Mouse (Mus musculus) frontal cortex, adult (tissue): ENCODE measurements at regions not wholly inside any gene's neighbourhood (a gene's known extent, or its start where the extent isn't known, plus 50 kb on each side); places are given as distances from the start of the nearest gene placed in this dataset.

Experiments
- ATAC-seq: cut with Nextera tagmentation; 2 replicates; pipeline ENCODE4 v1.9.2; 2017; ENCODE audit warnings: mild to moderate bottlenecking, moderate library complexity, mixed read lengths; ENCODE audit not compliant: low TSS enrichment

- no peak for ATAC-seq
Observed at GRCm38 (mm10) chr8:103430874-103431492, 645.5 kb upstream of the Cdh11 start.

GRCm38 (mm10) chr8:103433532-103434105 lies 648.2 kb upstream of the Cdh11 start:
- ATAC-seq: no peak

- ATAC-seq: peak; percentile 75
Observed at GRCm38 (mm10) chr8:103438995-103439717, 653.7 kb upstream of the Cdh11 start.

DNA sequence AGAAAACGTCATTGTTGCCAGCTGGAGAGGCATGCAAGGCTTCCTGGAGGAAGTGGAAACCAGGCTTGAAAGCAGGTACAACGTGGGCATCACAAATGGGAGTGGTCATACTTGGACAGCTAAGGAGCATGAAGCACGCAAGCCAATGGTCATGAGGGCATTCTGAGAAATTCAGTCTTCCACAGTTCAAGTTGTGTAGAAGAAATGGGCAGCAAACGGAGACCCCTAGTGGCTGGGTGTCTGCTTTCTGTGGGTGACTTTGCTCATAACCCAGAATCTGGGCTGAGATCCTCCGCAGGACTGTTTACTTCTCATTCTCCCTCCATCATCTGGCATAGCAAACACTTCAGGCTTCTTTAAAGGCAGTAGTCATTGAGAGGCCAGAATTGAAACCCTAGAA lies 655.7 kb upstream of the Cdh11 start:
- ATAC-seq: peak; percentile 40; the same call in 1 of the 2 replicates

GRCm38 (mm10) chr8:103442420-103443125 lies 657.1 kb upstream of the Cdh11 start:
- ATAC-seq: no peak

DNA sequence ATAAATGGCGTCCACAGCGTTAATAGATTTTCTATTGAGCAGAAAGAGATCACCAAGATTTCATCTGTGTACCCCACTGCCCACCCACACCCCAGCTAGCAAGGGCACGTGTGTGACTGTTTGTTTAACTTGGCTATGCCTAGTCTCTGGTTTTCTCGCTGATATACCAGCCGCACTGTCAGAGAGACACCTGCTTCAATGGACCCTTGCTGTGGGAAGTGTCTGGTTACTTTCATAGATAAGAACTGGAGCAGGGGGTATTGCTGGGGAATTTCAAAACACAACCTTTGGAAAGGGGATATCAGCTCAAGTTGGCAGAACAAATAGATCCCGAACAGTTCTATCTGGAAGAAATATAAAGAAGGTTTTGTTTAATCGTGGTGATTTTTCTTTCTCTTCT lies 656.8 kb upstream of the Cdh5 start:
- no peak for ATAC-seq

DNA sequence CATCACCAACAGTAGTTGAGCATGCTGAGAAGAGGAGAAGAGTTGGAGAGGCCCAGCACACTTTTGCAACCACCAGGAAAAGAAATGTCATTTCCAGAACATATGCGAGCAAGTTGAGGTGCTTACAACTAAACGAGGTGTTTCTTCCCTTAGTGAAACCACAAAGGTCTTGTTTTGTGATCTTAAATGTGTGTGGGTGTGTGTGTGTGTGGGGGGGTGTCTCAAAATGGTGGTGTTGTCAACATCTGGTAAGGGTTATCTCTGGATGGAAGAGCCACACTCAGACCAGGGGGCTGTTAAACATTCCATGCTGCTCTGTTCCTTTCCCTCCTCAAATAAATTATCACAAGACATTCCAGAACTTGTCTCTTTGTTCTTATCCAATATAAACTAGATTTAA lies 656.0 kb upstream of the Cdh5 start:
- no peak for ATAC-seq

GRCm38 (mm10) chr8:103447916-103448315 lies 653.5 kb upstream of the Cdh5 start:
- ATAC-seq: no peak

DNA sequence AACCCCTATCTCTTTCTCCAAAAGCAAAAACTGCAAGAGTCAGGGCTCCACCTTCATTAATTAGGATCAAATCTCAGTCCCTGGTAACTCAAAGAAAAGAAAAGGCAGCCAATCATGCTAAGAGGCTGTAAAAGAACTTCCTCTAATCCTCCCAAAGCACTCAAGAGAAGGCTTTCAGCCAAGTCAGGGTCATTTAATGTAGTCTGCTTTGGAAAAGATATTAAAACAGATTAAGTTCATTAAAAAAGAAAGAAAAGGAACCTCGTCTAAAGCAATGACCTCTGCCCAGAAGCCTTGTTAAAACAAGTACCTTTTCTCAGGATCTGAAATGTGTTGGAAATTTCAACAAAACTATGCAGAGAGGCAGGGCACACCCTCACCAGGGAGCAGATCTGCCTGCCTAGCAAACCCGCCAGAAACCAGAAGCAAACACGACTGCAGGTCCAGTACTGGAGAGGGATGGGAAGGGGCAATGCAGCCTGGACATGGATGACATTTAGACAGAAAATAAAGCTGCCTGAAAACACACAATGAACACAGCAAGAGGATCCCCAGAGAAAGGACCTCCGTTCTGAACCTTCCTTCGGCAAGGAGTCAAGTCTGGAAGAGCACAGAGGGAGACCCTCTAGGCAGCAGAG lies 649.9 kb upstream of the Cdh5 start:
- ATAC-seq: no peak

DNA sequence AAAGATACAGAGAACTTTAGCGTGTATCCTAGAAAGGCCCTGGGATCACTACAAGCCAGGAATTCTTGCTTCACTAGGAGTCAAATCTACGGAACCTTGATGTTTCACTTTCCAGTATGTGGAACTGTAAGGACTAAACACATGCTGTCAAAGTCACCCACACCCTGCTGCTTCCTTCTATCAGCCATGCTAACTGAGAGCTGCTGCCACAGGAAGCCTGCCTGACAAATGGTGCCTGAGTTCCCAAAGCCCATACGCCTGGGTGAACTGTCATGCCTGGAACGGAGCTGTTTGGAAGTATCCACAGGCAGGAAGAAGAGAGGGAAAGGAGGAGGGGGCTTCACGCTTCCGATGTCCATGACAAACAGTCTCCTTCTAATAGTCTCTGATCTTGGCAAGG lies 644.2 kb upstream of the Cdh5 start:
- ATAC-seq: peak; percentile 34; the same call in 1 of the 2 replicates

- ATAC-seq: no peak
Observed at GRCm38 (mm10) chr8:103463557-103463956, 637.9 kb upstream of the Cdh5 start.

DNA sequence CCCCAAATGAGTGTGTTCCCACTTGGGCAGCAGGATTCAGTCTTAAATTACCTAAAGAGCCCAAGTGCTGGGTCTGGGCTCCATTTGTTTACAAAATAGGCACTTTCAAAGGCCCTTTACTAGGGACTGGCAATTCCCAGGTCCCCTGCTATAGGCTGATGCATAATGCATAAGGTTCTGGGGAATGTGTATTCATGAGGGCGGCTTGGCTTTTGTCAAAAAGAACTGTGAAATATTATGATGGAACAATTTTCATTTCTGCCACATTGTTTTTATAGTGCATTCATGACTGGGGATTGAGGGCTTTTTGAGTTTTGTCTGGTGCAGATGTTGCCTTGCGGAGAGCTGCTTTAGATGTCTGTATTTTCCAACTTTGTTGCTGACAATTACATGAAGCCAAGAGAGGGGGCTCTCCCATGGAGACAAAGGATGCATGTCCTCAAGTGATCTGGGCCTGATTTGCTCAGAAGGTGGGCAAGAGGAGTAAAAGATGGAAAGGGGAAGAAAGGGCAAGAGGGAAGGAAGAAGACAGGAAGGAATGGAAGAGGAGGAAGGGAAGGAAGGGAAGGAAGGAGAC lies 636.6 kb upstream of the Cdh5 start:
- ATAC-seq: no peak

- no peak for ATAC-seq
Observed at GRCm38 (mm10) chr8:103467536-103468160, 633.8 kb upstream of the Cdh5 start.

- ATAC-seq: no peak
Observed at GRCm38 (mm10) chr8:103469049-103469448, 632.4 kb upstream of the Cdh5 start.

GRCm38 (mm10) chr8:103470316-103470715 lies 631.1 kb upstream of the Cdh5 start:
- no peak for ATAC-seq

- 0 out of 2 replicates have a peak, but pooled peaks have one; percentile 47 for ATAC-seq
Observed at GRCm38 (mm10) chr8:103475816-103476797, 625.3 kb upstream of the Cdh5 start.

DNA sequence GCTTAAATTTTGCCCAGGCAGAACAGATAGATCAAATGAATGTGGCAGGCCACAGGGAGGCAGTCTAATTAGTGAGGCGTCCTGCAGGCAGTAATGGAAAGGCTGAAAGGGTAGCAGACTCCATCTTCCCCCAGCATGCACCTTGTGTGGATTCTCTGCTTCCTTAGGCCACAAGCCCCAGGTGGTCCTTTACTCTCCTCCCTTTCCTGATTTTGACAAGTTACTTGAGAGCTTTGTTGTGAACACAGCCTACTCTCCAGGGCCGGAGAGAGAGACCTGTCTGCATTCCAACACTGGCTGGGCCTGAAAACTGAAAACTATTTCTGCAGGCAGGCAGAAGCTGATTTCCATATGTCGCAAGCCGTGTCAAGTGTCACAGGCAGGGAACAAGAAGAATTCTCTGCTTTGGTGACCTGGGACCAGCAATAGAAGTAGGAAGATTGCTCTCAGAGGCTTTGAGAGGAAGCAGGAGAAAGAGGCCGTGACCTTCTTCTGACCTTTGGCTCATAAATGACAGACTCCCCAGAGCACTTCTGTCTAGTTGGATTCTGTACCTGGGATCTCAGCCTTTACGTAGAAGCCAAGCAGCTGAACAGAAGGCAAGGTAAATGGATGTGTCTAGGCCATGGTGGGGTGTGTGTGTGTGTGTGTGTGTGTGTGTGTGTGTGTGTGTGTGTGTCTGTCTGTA lies 619.2 kb upstream of the Cdh5 start:
- no peak for ATAC-seq

- ATAC-seq: no peak
Observed at GRCm38 (mm10) chr8:103485441-103485840, 616.0 kb upstream of the Cdh5 start.

GRCm38 (mm10) chr8:103489411-103489810 lies 612.0 kb upstream of the Cdh5 start:
- peak; percentile 89 for ATAC-seq
